Mouse (Mus musculus) spleen, postnatal 4 days (tissue): ENCODE results near the gene Pikfyve.

ENCODE experiments used
- DNase-seq, 2 experiments: peaks; one replicate each; pipeline ENCODE4 v3.0.0; 2022; ENCODE audit warnings: low spot score in 2 of 2

Gene Pikfyve

DNA sequence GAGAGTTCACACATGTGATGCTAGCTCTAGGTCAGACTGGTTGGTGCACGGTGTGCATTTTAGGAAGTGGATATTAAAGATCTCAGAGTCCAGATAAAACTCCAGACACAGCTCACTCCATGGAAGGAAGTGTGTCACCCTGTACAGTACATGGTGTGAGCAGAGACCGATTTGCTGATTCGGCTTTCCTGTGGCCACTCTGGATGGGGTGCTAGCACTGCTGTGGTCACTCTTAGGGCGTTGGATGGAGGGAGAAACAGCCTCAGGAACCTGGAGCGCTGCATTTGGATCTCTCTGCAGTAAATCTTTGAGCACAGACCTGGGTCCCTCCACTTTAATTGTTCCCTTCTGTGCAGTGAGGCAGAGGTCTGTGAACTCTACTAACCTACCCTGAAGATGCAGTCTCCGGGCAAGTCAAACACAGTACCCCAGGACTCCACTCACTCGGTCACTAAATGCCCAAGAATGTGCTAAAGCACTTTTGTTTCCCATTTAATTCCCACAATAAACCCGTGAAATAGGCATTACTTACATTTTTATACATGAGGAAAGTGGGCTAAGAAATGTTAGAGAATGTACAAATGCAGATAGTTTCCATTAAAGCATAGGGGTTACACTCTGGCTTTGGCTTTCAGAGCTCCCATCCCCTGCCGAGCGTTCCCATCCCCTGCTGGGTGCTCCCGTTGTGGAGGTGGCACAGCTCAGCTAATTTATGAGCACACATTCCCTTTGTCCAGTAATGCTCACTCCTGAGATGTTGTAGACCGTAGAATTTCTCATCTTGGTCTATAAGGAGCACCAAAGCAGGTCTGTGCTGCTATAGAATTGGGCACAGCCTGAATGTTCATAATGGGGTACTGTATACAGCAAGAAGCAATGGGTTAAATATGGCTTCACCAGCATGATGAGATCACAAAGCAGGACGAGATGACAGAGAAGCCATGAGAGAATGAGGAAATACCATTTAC lies 127.9 kb downstream of the Pikfyve start:
- no peak for DNase-seq

DNA sequence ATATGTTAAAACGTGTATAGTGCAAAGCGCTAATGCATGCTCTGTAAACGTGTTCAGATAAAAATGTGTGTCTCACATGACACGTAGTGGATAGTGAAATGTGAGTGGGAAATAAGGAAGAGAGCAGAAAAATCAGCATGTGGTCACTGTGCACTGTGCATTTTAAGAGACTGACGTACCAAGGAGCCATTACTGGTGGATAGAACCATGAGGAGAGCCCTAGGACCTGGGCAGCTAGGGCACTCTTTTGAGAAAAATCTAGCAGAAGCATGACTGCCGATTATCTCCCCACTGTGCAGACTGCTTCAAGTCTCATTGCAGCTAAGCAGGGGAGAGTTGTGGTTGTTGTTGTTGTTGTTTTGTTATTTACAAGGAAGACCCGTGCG lies 128.5 kb downstream of the Pikfyve start:
- no peak for DNase-seq
